Mouse (Mus musculus): ENCODE data around the gene Icmt. TPM values are rescaled to one million over a fixed set of nuclear protein-coding genes. Genes with fewer than 3 reads are reported as not detected.

Gene Icmt
- total and polyA plus RNA-seq, 3 experiments: 30.4 to 50.8 TPM; not detected in 1

DNA sequence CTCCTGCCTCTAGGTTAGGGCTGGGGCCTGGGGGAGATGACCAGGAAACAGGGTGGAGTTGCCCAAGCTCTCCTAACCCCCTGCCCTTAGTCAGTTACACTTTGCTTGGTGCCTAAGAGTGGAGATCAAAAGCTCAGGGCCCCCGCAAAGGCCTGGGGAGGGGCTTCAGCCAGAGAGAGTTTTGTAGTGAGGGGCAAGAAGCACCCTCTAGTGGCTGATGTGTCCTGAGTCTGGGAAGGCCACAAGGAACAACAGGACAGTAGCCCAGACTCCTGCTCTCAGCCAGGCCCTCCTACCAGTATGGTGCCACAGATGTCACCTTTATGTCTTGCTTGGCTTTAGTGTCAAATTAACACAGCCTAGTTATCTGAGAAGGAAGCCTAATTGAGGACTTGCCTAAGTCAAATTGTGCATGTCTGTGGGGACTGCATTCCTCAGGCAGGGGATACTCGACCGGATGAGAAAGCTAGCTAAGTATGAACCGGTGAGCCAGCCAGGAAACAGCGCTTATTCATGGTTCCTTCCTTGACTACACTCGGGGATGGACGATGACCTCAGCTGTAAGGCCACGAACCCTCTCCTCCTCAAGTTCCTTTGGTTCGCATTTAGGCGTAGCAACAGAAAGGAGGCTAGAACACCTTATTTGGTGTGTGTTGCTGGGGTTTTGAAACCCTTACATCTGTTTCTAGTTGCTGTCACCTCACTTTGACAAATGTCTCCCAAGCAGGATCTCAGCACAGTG, 2.7 kb upstream of the Icmt start:
- H3K27me3 ChIP-seq (ENCODE audit: control insufficient read depth in 1 of 2, insufficient read depth in 2 of 2, low read length in 2 of 2): no peaks in the 10 kb centered on the region
- peaks cover 4 to 14% of the 10 kb centered on the region in 2 experiments; a peak in 3 of 4 replicates for H3K4me1 ChIP-seq (ENCODE audit: control insufficient read depth in 1 of 2, insufficient read depth in 2 of 2, low read length in 2 of 2)
- H3K9ac ChIP-seq (ENCODE audit: control insufficient read depth, low read depth, low read length, poor library complexity, severe bottlenecking): no peak overlapping the region
- peaks cover 0 to 8% of the 10 kb centered on the region in 2 experiments; a peak in 1 of 4 replicates for H3K36me3 ChIP-seq (ENCODE audit: control insufficient read depth in 1 of 2, insufficient read depth in 2 of 2, low read length in 2 of 2)
- peak; percentile 28 to 44 (median 40); a peak in 4 of 6 replicates for TF ChIP-seq CTCF (IDR thresholded peaks at IDR 0.05 in 2 of 3, conservative IDR thresholded peaks at IDR 0.05 in 1 of 3; ENCODE audit: control insufficient read depth in 1 of 3, insufficient read depth in 1 of 3, low read depth in 2 of 3, low read length in 3 of 3, poor library complexity in 1 of 3, severe bottlenecking in 1 of 3)
- peak; percentile 24; the same call in 1 of the 2 replicates for TF ChIP-seq SMC3 (IDR thresholded peaks at IDR 0.05; ENCODE audit: low read depth, low read length)
- TF ChIP-seq ZC3H11A (IDR thresholded peaks at IDR 0.05; ENCODE audit: low read depth, low read length): no peak
- H3K27ac ChIP-seq (ENCODE audit: control insufficient read depth, low read depth, low read length): no peak overlapping the region
- H3K79me2 ChIP-seq (ENCODE audit: control insufficient read depth, insufficient read depth, low read length, poor library complexity): peaks cover 20% of the 10 kb centered on the region
- no peaks in the 10 kb centered on the region for H3K9me3 ChIP-seq (replicated peaks; ENCODE audit: insufficient read depth, low read length)
- DNase-seq (ENCODE audit: low read depth, low spot score): peak; percentile 38
- H3K4me3 ChIP-seq (ENCODE audit: control insufficient read depth in 1 of 2, insufficient read depth in 1 of 2, low read depth in 2 of 2, low read length in 2 of 2): no peak overlapping the region

DNA sequence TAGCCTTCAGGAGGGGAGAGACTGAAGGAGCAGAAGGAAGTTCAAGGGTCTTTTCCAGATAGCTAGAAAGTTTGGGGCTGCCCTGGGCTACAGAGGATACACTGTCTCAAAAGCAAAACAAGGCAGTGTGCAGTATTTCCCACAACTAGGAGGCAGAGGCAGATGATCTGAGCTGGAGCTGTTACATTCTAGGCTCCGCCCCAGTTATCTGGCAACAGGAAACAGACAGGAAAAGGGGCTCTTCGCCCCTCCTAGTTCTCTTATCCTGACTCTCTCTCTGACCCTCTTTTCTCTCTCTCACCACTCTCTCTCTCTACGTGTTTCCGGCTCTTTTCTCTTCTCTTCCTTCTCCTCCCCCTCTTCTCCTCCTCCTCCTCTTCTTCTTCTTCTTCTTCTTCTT, 1.1 kb upstream of the Icmt start:
- DNase-seq (ENCODE audit: low read depth, low spot score): peak; percentile 96
- H3K27ac ChIP-seq (ENCODE audit: control insufficient read depth, low read depth, low read length): peak overlapping the region; percentile 88

More for the DNA sequence above, 1.1 kb upstream of the Icmt start:
- TF ChIP-seq TAL1 (IDR thresholded peaks at IDR 0.05; ENCODE audit: low read length): peak; percentile 27; the same call in 1 of the 2 replicates
- TF ChIP-seq KAT2A (conservative IDR thresholded peaks at IDR 0.05; ENCODE audit: low read depth, low read length): peak; percentile 49
- no peak; the same call in 1 of the 2 replicates for TF ChIP-seq POLR2AphosphoS2 (IDR thresholded peaks at IDR 0.05; ENCODE audit: low read length)
- peak; percentile 38; the same call in 1 of the 2 replicates for TF ChIP-seq BHLHE40 (IDR thresholded peaks at IDR 0.05; ENCODE audit: borderline replicate concordance, low read depth, low read length)
- TF ChIP-seq NELFE (IDR thresholded peaks at IDR 0.05; ENCODE audit: low read depth, low read length): peak; percentile 67
- peak; percentile 45; the same call in 1 of the 2 replicates for TF ChIP-seq TCF12 (IDR thresholded peaks at IDR 0.05; ENCODE audit: low read depth, low read length)
- TF ChIP-seq MYB (IDR thresholded peaks at IDR 0.05; ENCODE audit: low read depth, low read length): peak; percentile 27; the same call in 1 of the 2 replicates
- peak; percentile 80 for TF ChIP-seq GATA1 (IDR thresholded peaks at IDR 0.05; ENCODE audit: low read depth, low read length)
- peak; percentile 81 for TF ChIP-seq HCFC1 (IDR thresholded peaks at IDR 0.05; ENCODE audit: low read depth, low read length)
- TF ChIP-seq ELF1 (IDR thresholded peaks at IDR 0.05; ENCODE audit: low read depth, low read length): peak; percentile 73
- no peak for TF ChIP-seq MAFK (IDR thresholded peaks at IDR 0.05; ENCODE audit: borderline replicate concordance, low read depth, low read length)
- peak; percentile 6 to 78; a peak in 2 of 4 replicates for TF ChIP-seq POLR2A (IDR thresholded peaks at IDR 0.05; ENCODE audit: control insufficient read depth in 1 of 2, insufficient read depth in 1 of 2, low read depth in 1 of 2, low read length in 2 of 2, poor library complexity in 1 of 2)
- TF ChIP-seq MAZ (IDR thresholded peaks at IDR 0.05; ENCODE audit: low read depth, low read length): peak; percentile 69
- TF ChIP-seq ETS1 (IDR thresholded peaks at IDR 0.05; ENCODE audit: low read depth, low read length): peak; percentile 65; the same call in 1 of the 2 replicates
- TF ChIP-seq EP300 (IDR thresholded peaks at IDR 0.05; ENCODE audit: low read depth in 1 of 2, low read length in 2 of 2): peak; percentile 44 to 56; a peak in 2 of 4 replicates
- TF ChIP-seq SIN3A (IDR thresholded peaks at IDR 0.05; ENCODE audit: low read length): peak; percentile 78
- TF ChIP-seq MAX (IDR thresholded peaks at IDR 0.05; ENCODE audit: low read length): no peak
- TF ChIP-seq JUND (IDR thresholded peaks at IDR 0.05; ENCODE audit: low read depth, low read length): peak; percentile 92
- TF ChIP-seq ZMIZ1 (IDR thresholded peaks at IDR 0.05; ENCODE audit: low read depth, low read length): peak; percentile 43; the same call in 1 of the 2 replicates
- peak; percentile 61; the same call in 1 of the 2 replicates for TF ChIP-seq MYC (IDR thresholded peaks at IDR 0.05; ENCODE audit: low read depth, low read length)
- TF ChIP-seq TBP (IDR thresholded peaks at IDR 0.05; ENCODE audit: low read depth, low read length): peak; percentile 78
- no peak for TF ChIP-seq E2F4 (IDR thresholded peaks at IDR 0.05; ENCODE audit: borderline replicate concordance, low read depth, low read length)
- TF ChIP-seq MEF2A (IDR thresholded peaks at IDR 0.05; ENCODE audit: extremely low read depth, insufficient replicate concordance, low read depth, low read length, poor library complexity, severe bottlenecking): no peak
- no peaks in the 10 kb centered on the region for H3K9me3 ChIP-seq (replicated peaks; ENCODE audit: insufficient read depth, low read length)
- peak overlapping the region; percentile 63 to 72 for H3K4me3 ChIP-seq (ENCODE audit: control insufficient read depth in 1 of 2, insufficient read depth in 1 of 2, low read depth in 2 of 2, low read length in 2 of 2)
- peaks cover 20% of the 10 kb centered on the region for H3K79me2 ChIP-seq (ENCODE audit: control insufficient read depth, insufficient read depth, low read length, poor library complexity)
- H3K9ac ChIP-seq (ENCODE audit: control insufficient read depth, low read depth, low read length, poor library complexity, severe bottlenecking): peak overlapping the region; percentile 51
- no peaks in the 10 kb centered on the region for H3K27me3 ChIP-seq (ENCODE audit: control insufficient read depth in 1 of 2, insufficient read depth in 2 of 2, low read length in 2 of 2)
- H3K4me1 ChIP-seq (ENCODE audit: control insufficient read depth in 1 of 2, insufficient read depth in 2 of 2, low read length in 2 of 2): peaks cover 4 to 14% of the 10 kb centered on the region in 2 experiments; a peak in 3 of 4 replicates
- peaks cover 0 to 8% of the 10 kb centered on the region in 2 experiments; a peak in 1 of 4 replicates for H3K36me3 ChIP-seq (ENCODE audit: control insufficient read depth in 1 of 2, insufficient read depth in 2 of 2, low read length in 2 of 2)

Data from MEL (cell line).